Mouse (Mus musculus): Measurements from ENCODE around the gene Zfp960. TPM values are rescaled to one million over a fixed set of nuclear protein-coding genes. Genes with fewer than 3 reads are reported as not detected.

Gene Zfp960
- polyA plus RNA-seq (2021; fragmentation: Nextera tagmentation), result 1.8 and 2.5 TPM in 2 replicates
- long read RNA-seq, experiment 1, partial matches to known transcripts, result 0 of 4 reads
- long read RNA-seq, experiment 1, other reads (novel, unspliced or antisense), result 2 of 4 reads
- long read RNA-seq, experiment 2, transcript Zfp960-201 (4 exons, 2,667 nt), result major isoform, 9 of 9 reads
- long read RNA-seq, experiment 2, partial matches to known transcripts, result 0 of 9 reads
- long read RNA-seq, experiment 2, other reads (novel, unspliced or antisense), result 0 of 9 reads

GRCm38 (mm10) chr17:17063628-17064494 is at the start of gene Zfp960:
Zfp960 (plus strand) TSS chr17:17064113.

GRCm38 (mm10) chr17:17120830-17121502 is 57.1 kb downstream of the Zfp960 start, which contains the start of gene Zfp97:
Zfp97 (plus strand) TSS chr17:17121415.

Other genes starting within 250 kb of the Zfp960 start
- 2.2 and 2.9 TPM in 2 replicates for gene Zfp97, start 57.3 kb downstream of the Zfp960 start, polyA plus RNA-seq (2021; fragmentation: Nextera tagmentation)